Mouse (Mus musculus) embryonic fibroblast, embryonic 13.5 days (primary cell): Measurements from ENCODE around the gene Phyh. TPM values are rescaled to one million over a fixed set of nuclear protein-coding genes. Genes with fewer than 3 reads are reported as not detected.

Experiments used
- H3K27ac ChIP-seq: 2 replicates; pipeline ENCODE4 v1.5.1; 2012; ENCODE audit warnings: low read length, control low read depth, inconsistent platforms; ENCODE audit not compliant: insufficient read depth
- H3K4me1 ChIP-seq: 2 replicates; pipeline ENCODE4 v1.6.1; 2011; ENCODE audit warnings: low read length; ENCODE audit not compliant: control insufficient read depth, insufficient read depth
- H3K4me3 ChIP-seq: 2 replicates; pipeline ENCODE4 v1.5.1; 2011; ENCODE audit warnings: mild to moderate bottlenecking, control low read depth, low read length; ENCODE audit not compliant: insufficient read depth
- CTCF ChIP-seq: IDR thresholded peaks from 2 replicates; pipeline ENCODE4 v1.5.1; 2011; ENCODE audit warnings: mild to moderate bottlenecking, control low read depth, low read length, moderate library complexity, borderline replicate concordance; ENCODE audit not compliant: insufficient read depth
- POLR2A ChIP-seq: IDR thresholded peaks from 2 replicates; pipeline ENCODE4 v1.6.1; 2011; ENCODE audit warnings: low read depth, mild to moderate bottlenecking, control low read depth, low read length, moderate library complexity
- polyA plus RNA-seq: library from polyadenylated mRNA; stranded (reverse); fragments of >200 nt; gene quantifications from 2 replicates; pipeline ENCODE4 v1.2.4, GENCODE M21; 2011; ENCODE audit warnings: low read depth; ENCODE audit not compliant: missing spikeins, insufficient read length

The Phyh gene
- polyA plus RNA-seq, 1 experiment: 32.4 TPM

DNA sequence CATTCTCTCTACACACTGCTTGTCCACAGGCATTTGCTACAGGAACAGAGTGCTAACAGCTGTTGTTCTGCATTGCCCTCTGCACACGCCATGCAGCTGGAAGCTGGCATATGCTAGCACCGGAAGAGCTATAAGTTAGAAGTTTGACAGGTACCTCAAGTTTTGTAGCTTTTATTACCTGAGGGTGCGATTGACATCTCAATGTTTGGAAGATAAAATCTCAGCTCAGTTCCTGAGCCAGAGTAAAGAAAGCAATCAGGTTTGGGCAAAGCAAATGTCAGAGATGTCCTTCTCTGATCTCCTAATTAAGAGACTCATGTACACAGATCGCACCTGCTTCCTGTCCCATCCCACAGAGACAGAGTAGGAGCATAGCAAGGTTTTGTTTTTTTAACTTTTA, 68.0 kb downstream of the Phyh start:
- H3K27ac ChIP-seq: no peak overlapping the region

DNA sequence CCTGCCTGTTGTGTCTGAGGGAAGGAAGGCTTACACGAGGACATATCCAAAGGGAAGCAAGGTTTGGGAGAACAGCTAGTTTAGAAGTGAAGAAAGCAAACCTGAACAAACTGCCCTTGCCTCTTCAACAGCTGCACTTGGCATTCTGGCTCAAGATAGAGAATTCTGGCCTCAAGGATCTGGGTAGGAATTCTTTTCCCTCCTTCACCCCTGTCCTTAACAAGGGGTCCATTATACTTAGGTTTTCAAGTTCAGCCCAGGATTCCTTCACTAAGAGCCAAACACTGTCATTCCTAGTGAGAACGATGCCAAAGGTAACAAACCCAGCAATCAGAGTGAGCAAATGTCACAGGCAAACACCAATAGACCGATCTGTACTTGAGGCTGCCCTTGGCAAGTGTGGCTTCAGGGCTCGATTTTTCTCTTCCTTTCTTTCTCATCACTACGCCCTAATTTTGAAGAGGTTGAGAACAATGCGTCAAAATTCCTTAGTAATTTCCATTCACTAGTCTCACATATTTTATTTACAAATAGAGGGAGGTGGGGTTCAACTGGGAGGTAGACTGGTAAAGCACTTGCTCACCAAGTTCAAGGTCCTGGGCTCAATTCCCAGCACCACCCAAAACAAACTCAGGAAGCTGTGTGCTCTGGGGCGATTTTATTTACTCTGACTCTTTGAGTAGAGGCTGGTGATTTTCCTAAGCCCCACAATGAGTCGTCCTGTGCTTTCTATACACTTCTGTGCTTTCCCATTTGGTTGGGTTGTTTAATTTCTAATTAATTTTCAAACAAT, 68.8 kb downstream of the Phyh start:
- no peak for TF ChIP-seq POLR2A
- TF ChIP-seq CTCF: no peak
- H3K4me3 ChIP-seq: no peak overlapping the region
- no peaks in the 10 kb centered on the region for H3K4me1 ChIP-seq
- H3K27ac ChIP-seq: no peak overlapping the region

More for the DNA sequence above, 68.0 kb downstream of the Phyh start:
- no peak overlapping the region for H3K4me3 ChIP-seq
- TF ChIP-seq POLR2A: no peak
- no peak for TF ChIP-seq CTCF
- H3K4me1 ChIP-seq: no peaks in the 10 kb centered on the region

Other genes starting within 250 kb of the Phyh start
- not detected in 2 replicates for gene Bend7, start 201.2 kb upstream of the Phyh start, polyA plus RNA-seq
- gene Sephs1, start 37.5 kb upstream of the Phyh start, polyA plus RNA-seq: 45.2 and 69.5 TPM in 2 replicates
- not detected in 2 replicates for gene Ucma, start 57.1 kb downstream of the Phyh start, polyA plus RNA-seq
- 13.1 and 14.4 TPM in 2 replicates for gene Mcm10, start 93.8 kb downstream of the Phyh start, polyA plus RNA-seq
- gene Optn, start 145.0 kb downstream of the Phyh start, polyA plus RNA-seq: 10.4 and 12.9 TPM in 2 replicates
- gene Ccdc3, start 218.8 kb downstream of the Phyh start, polyA plus RNA-seq: 3.4 and 11.5 TPM in 2 replicates